Mouse (Mus musculus): ENCODE measurements around the gene Vmn1r206. TPM values are rescaled to one million over a fixed set of nuclear protein-coding genes. Genes with fewer than 3 reads are reported as not detected.
"Not testable (repeated sequence)": the region's sequence is repeated elsewhere in the genome, so short reads cannot be mapped to it uniquely, and the experiment has no call there.

The Vmn1r206 gene
- polyA plus RNA-seq (2014; fragmentation: Nextera tagmentation; extraction: Ambion mirVana): not detected in 2 replicates

DNA sequence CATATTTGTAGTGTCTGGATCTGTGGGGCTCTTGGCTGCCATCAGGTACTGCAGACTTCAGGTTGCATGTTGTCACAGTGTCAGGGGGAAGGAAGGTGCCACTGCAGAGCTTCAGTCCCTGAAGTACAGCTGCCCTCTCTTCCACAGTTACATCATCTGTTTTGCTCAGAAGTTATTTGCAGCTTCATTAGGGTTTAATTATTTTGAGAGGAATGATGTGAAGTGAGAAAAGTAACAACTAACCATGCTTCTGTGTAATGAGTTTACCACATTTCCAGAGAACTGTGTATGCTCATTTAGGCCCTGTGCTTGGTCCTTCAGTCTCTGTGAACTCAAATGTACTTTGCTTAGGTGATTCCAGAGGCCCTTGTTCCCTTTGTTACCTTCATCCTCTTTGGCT, at the start of gene Vmn1r206:
TSS of gene Vmn1r206 (minus strand) at position 101 of the 400 bp plus-strand sequence.
- not testable (repeated sequence) for H3K27ac ChIP-seq; H3K4me2 ChIP-seq (replicated peaks); H3K36me3 ChIP-seq (replicated peaks; ENCODE audit: control insufficient read depth, insufficient read depth); H3K9ac ChIP-seq; H3K4me1 ChIP-seq (replicated peaks; ENCODE audit: control insufficient read depth, insufficient read depth, low read length); H3K4me3 ChIP-seq (replicated peaks; ENCODE audit: low read length); H3K27me3 ChIP-seq (ENCODE audit: control insufficient read depth, insufficient read depth, low read length); H3K9me3 ChIP-seq (ENCODE audit: control insufficient read depth, low read length); DNase-seq (ENCODE audit: low spot score); ATAC-seq (ENCODE audit: low FRiP score)

DNA sequence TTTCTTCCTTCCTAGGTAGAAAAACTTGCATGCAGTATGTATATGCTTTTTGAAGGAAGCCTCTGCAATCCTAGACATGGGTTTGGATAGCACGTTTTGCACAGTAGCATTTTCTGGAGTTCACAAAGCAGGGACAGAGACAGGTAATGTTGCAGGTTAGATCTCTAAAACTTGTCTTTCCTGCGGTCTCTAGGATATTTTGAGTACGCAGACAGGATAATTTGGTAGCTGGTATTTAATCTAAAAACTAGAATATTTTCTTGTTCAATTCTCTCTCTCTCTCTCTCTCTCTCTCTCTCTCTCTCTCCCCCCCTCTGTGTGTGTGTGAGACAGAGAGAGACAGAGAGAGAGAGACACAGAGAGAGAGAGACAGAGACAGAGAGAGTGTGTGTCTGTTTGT, 31.2 kb downstream of the Vmn1r206 start, which contains the start of gene Vmn1r205:
TSS of gene Vmn1r205 (minus strand) at position 101 of the 400 bp plus-strand sequence.
- Histone ChIP-seq H3K27me3 (ENCODE audit: control insufficient read depth, insufficient read depth, low read length) (no peaks in the 10 kb centered on the region), H3K9me3 (ENCODE audit: control insufficient read depth, low read length) (no peaks in the 10 kb centered on the region), H3K36me3 (replicated peaks; ENCODE audit: control insufficient read depth, insufficient read depth) (no peaks in the 10 kb centered on the region), H3K27ac (no peak within 1 kb of the TSS), H3K4me1 (replicated peaks; ENCODE audit: control insufficient read depth, insufficient read depth, low read length) (no peaks in the 10 kb centered on the region), H3K4me3 (replicated peaks; ENCODE audit: low read length) (no peak within 1 kb of the TSS), H3K9ac (no peak within 1 kb of the TSS), H3K4me2 (replicated peaks) (no peak within 1 kb of the TSS)
- 90% methylated on average over 3 of the region's 3 CpGs for WGBS
- ATAC-seq (ENCODE audit: low FRiP score) (no peak), DNase-seq (ENCODE audit: low spot score) (no peak)

DNA sequence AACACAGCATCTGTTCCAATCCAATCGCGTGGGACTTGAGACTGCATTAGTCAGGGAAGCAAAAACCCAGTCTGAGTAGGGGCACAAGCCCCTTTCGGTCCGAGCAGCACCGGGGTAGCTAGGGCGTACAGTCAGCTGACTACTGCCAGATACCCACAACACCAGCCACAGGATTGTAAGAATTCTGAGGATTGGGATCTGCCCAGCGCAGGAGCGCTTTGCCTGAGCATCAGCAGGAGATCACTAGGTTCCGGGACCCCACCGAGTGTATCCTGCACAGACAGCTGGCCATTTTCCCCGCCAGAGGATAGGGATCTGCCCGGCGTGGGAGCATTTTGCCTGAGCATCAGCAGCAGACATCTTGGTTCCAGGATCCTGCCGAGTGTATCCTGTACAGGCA, 40.7 kb downstream of the Vmn1r206 start:
- H3K36me3 ChIP-seq (replicated peaks; ENCODE audit: control insufficient read depth, insufficient read depth); H3K4me3 ChIP-seq (replicated peaks; ENCODE audit: low read length): not testable (repeated sequence)
- 84% methylated on average over 14 of the region's 14 CpGs for WGBS

DNA sequence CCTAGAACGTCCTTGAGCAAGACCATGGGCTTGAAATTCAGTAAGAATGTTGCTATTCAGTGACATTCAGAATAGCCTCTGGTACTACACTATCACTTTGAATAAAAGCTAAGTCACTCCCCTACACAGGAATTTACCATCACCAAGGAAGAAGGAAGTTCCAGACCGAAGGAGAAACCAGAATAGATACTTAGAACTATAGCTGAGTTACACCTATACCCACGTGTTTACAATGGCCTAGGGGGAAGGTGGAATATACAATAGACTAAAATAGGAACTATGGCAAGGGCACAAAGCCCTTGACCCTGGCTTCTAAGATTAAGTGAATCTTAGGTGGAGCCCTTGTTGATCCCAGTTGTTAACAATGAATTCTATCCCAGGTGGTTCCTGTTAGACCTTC, 49.1 kb downstream of the Vmn1r206 start:
- not testable (repeated sequence) for H3K27me3 ChIP-seq (ENCODE audit: control insufficient read depth, insufficient read depth, low read length); H3K36me3 ChIP-seq (replicated peaks; ENCODE audit: control insufficient read depth, insufficient read depth); H3K4me2 ChIP-seq (replicated peaks); H3K4me3 ChIP-seq (replicated peaks; ENCODE audit: low read length); DNase-seq (ENCODE audit: low spot score); H3K27ac ChIP-seq; H3K9me3 ChIP-seq (ENCODE audit: control insufficient read depth, low read length); H3K4me1 ChIP-seq (replicated peaks; ENCODE audit: control insufficient read depth, insufficient read depth, low read length); ATAC-seq (ENCODE audit: low FRiP score); H3K9ac ChIP-seq
- whole genome bisulfite sequencing: 87% methylated on average over 3 of the region's 3 CpGs

More for the DNA sequence above, 40.7 kb downstream of the Vmn1r206 start:
- not testable (repeated sequence) for H3K9me3 ChIP-seq (ENCODE audit: control insufficient read depth, low read length); ATAC-seq (ENCODE audit: low FRiP score); DNase-seq (ENCODE audit: low spot score); H3K9ac ChIP-seq; H3K27ac ChIP-seq; H3K4me1 ChIP-seq (replicated peaks; ENCODE audit: control insufficient read depth, insufficient read depth, low read length); H3K4me2 ChIP-seq (replicated peaks); H3K27me3 ChIP-seq (ENCODE audit: control insufficient read depth, insufficient read depth, low read length)

Other genes with a start within 250 kb of the Vmn1r206 start
- gene Vmn1r199, start 244.4 kb downstream of the Vmn1r206 start, polyA plus RNA-seq (2014; fragmentation: Nextera tagmentation; extraction: Ambion mirVana): not detected in 2 replicates
- 0.20 TPM in 1 of 2 replicates, not detected in the other for gene Vmn1r200, start 233.9 kb downstream of the Vmn1r206 start, polyA plus RNA-seq (2014; fragmentation: Nextera tagmentation; extraction: Ambion mirVana)
- gene Vmn1r201, start 152.3 kb downstream of the Vmn1r206 start, polyA plus RNA-seq (2014; fragmentation: Nextera tagmentation; extraction: Ambion mirVana): not detected in 2 replicates
- not detected in 2 replicates for gene Vmn1r202, start 118.9 kb downstream of the Vmn1r206 start, polyA plus RNA-seq (2014; fragmentation: Nextera tagmentation; extraction: Ambion mirVana)
- gene Vmn1r203, start 106.1 kb downstream of the Vmn1r206 start, polyA plus RNA-seq (2014; fragmentation: Nextera tagmentation; extraction: Ambion mirVana): not detected in 2 replicates
- gene Vmn1r204, start 71.1 kb downstream of the Vmn1r206 start, polyA plus RNA-seq (2014; fragmentation: Nextera tagmentation; extraction: Ambion mirVana): not detected in 2 replicates
- not detected in 2 replicates for gene Vmn1r205, start 31.3 kb downstream of the Vmn1r206 start, polyA plus RNA-seq (2014; fragmentation: Nextera tagmentation; extraction: Ambion mirVana)
- gene Vmn1r207-ps, start 105.4 kb upstream of the Vmn1r206 start, polyA plus RNA-seq (2014; fragmentation: Nextera tagmentation; extraction: Ambion mirVana): not detected in 2 replicates
- not detected in 2 replicates for gene Vmn1r208, start 153.1 kb upstream of the Vmn1r206 start, polyA plus RNA-seq (2014; fragmentation: Nextera tagmentation; extraction: Ambion mirVana)
- not detected in 2 replicates for gene Vmn1r209, start 185.4 kb upstream of the Vmn1r206 start, polyA plus RNA-seq (2014; fragmentation: Nextera tagmentation; extraction: Ambion mirVana)
- gene Vmn1r210, start 207.1 kb upstream of the Vmn1r206 start, polyA plus RNA-seq (2014; fragmentation: Nextera tagmentation; extraction: Ambion mirVana): not detected in 2 replicates
- gene Vmn1r211, start 233.3 kb upstream of the Vmn1r206 start, polyA plus RNA-seq (2014; fragmentation: Nextera tagmentation; extraction: Ambion mirVana): not detected in 2 replicates

All from hindbrain, embryonic 14.5 days (tissue).